Mouse (Mus musculus): Measurements from ENCODE around the gene Ripor3. TPM values are rescaled to one million over a fixed set of nuclear protein-coding genes. Genes with fewer than 3 reads are reported as not detected.
A peak's percentile ranks its signal among the peaks of the same experiment; 100 is the strongest.

The Ripor3 gene
- total RNA-seq, 1 experiment, result 0.98 TPM

DNA sequence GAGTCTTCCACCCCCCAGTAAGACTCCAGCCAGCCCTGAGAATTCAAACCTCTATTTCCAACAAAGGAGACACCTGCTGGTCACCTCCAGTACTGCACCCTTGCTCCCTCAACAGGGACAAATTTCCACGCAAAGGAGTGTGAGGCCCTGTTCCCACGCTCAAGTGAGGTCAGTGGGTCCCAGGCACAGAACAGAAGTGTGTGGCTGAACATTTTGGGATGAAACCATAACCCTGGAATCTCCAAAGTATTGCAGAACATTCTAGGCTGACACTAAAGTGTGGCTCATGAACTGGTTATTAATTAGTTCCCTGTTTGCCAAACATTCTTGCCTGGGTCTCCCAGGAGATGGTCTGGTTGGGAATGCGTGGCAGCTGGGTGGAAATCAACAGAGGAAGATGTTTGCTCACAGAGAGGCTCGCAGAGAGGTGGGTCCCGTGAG is 6.6 kb upstream of the Ripor3 start:
- DNase-seq (ENCODE audit: low read depth, low spot score), result peak; percentile 47
- no peak overlapping the region for H3K4me3 ChIP-seq (ENCODE audit: insufficient read depth in 1 of 2, low read depth in 1 of 2, low read length in 2 of 2, poor library complexity in 1 of 2, severe bottlenecking in 1 of 2)
- H3K27ac ChIP-seq (ENCODE audit: insufficient read depth, low read depth, low read length, poor library complexity, severe bottlenecking), result no peak overlapping the region
- TF ChIP-seq HCFC1 (IDR thresholded peaks at IDR 0.05; ENCODE audit: borderline replicate concordance, insufficient read depth, low read length) (no peak), CHD2 (IDR thresholded peaks at IDR 0.05; ENCODE audit: low read depth, low read length) (no peak), MAFK (IDR thresholded peaks at IDR 0.05; ENCODE audit: insufficient read depth, low read depth, low read length) (no peak), ZNF384 (IDR thresholded peaks at IDR 0.05; ENCODE audit: low read depth, low read length) (no peak), ZC3H11A (IDR thresholded peaks at IDR 0.05; ENCODE audit: borderline replicate concordance, low read depth, low read length) (no peak)
- in situ Hi-C loops (cut with MboI; ENCODE audit: low sequenced_read_pairs in 2 of 2, unreplicated experiment in 2 of 2), result no loop called here
- no peaks in the 10 kb centered on the region for H3K36me3 ChIP-seq (ENCODE audit: control insufficient read depth, insufficient read depth, low read length, poor library complexity, severe bottlenecking)
- no peaks in the 10 kb centered on the region for H3K4me1 ChIP-seq (ENCODE audit: control insufficient read depth in 2 of 2, insufficient read depth in 2 of 2, low read length in 2 of 2, poor library complexity in 1 of 2)
- no peaks in the 10 kb centered on the region for H3K9me3 ChIP-seq (ENCODE audit: control insufficient read depth, insufficient read depth, low read depth, low read length)
- H3K9ac ChIP-seq (ENCODE audit: insufficient read depth, low read depth, low read length, poor library complexity, severe bottlenecking), result no peak overlapping the region

- TF ChIP-seq CHD2 (IDR thresholded peaks at IDR 0.05; ENCODE audit: low read depth, low read length) (no peak), MAFK (IDR thresholded peaks at IDR 0.05; ENCODE audit: insufficient read depth, low read depth, low read length) (no peak), ZC3H11A (IDR thresholded peaks at IDR 0.05; ENCODE audit: borderline replicate concordance, low read depth, low read length) (no peak), ZNF384 (IDR thresholded peaks at IDR 0.05; ENCODE audit: low read depth, low read length) (no peak), HCFC1 (IDR thresholded peaks at IDR 0.05; ENCODE audit: borderline replicate concordance, insufficient read depth, low read length) (no peak)
- H3K4me3 ChIP-seq (ENCODE audit: insufficient read depth in 1 of 2, low read depth in 1 of 2, low read length in 2 of 2, poor library complexity in 1 of 2, severe bottlenecking in 1 of 2), result no peak overlapping the region
- H3K27ac ChIP-seq (ENCODE audit: insufficient read depth, low read depth, low read length, poor library complexity, severe bottlenecking), result no peak overlapping the region
- no peak overlapping the region for H3K9ac ChIP-seq (ENCODE audit: insufficient read depth, low read depth, low read length, poor library complexity, severe bottlenecking)
- H3K9me3 ChIP-seq (ENCODE audit: control insufficient read depth, insufficient read depth, low read depth, low read length), result no peaks in the 10 kb centered on the region
- H3K4me1 ChIP-seq (ENCODE audit: control insufficient read depth in 2 of 2, insufficient read depth in 2 of 2, low read length in 2 of 2, poor library complexity in 1 of 2), result peaks cover 0 to 3% of the 10 kb centered on the region in 2 experiments; a peak in 2 of 4 replicates
- H3K36me3 ChIP-seq (ENCODE audit: control insufficient read depth, insufficient read depth, low read length, poor library complexity, severe bottlenecking), result no peaks in the 10 kb centered on the region
- in situ Hi-C loops (cut with MboI; ENCODE audit: low sequenced_read_pairs in 2 of 2, unreplicated experiment in 2 of 2), result no loop called here
- no peak for DNase-seq (ENCODE audit: low read depth, low spot score)
Measured at GRCm38 (mm10) chr2:168010893-168011292, 475 bp upstream of the Ripor3 start.

DNA sequence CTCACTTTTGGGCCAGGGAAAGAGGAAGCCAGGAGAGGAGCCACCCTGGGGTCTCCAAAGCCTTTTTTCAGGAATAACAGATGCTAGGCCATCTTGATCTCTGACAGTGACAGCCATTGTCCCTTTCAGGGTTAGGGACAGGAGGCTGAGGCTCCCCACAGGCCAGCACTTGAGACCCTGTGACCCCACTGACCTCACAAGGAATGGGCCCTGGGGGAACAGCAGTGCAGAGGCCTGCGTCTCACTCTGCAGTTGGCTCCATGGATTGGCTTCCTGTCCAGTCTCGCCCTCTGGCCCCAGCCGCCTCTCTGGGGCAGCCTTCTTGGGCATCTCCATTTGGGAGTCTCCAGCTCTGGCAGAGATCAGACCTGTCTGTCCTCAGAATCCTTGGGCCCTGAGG is 2.3 kb downstream of the Ripor3 start:
- H3K4me3 ChIP-seq (ENCODE audit: insufficient read depth in 1 of 2, low read depth in 1 of 2, low read length in 2 of 2, poor library complexity in 1 of 2, severe bottlenecking in 1 of 2), result no peak overlapping the region
- peaks cover 0 to 13% of the 10 kb centered on the region in 2 experiments; a peak in 2 of 4 replicates for H3K4me1 ChIP-seq (ENCODE audit: control insufficient read depth in 2 of 2, insufficient read depth in 2 of 2, low read length in 2 of 2, poor library complexity in 1 of 2)
- no peak for TF ChIP-seq ZC3H11A (IDR thresholded peaks at IDR 0.05; ENCODE audit: borderline replicate concordance, low read depth, low read length)
- no peak for TF ChIP-seq HCFC1 (IDR thresholded peaks at IDR 0.05; ENCODE audit: borderline replicate concordance, insufficient read depth, low read length)
- TF ChIP-seq MAFK (IDR thresholded peaks at IDR 0.05; ENCODE audit: insufficient read depth, low read depth, low read length), result no peak
- no peak for TF ChIP-seq CHD2 (IDR thresholded peaks at IDR 0.05; ENCODE audit: low read depth, low read length)
- TF ChIP-seq ZNF384 (IDR thresholded peaks at IDR 0.05; ENCODE audit: low read depth, low read length), result no peak
- in situ Hi-C loops (cut with MboI; ENCODE audit: low sequenced_read_pairs in 2 of 2, unreplicated experiment in 2 of 2), result no loop called here
- no peaks in the 10 kb centered on the region for H3K9me3 ChIP-seq (ENCODE audit: control insufficient read depth, insufficient read depth, low read depth, low read length)
- H3K27ac ChIP-seq (ENCODE audit: insufficient read depth, low read depth, low read length, poor library complexity, severe bottlenecking), result no peak overlapping the region
- H3K9ac ChIP-seq (ENCODE audit: insufficient read depth, low read depth, low read length, poor library complexity, severe bottlenecking), result no peak overlapping the region
- no peak for DNase-seq (ENCODE audit: low read depth, low spot score)
- no peaks in the 10 kb centered on the region for H3K36me3 ChIP-seq (ENCODE audit: control insufficient read depth, insufficient read depth, low read length, poor library complexity, severe bottlenecking)

DNA sequence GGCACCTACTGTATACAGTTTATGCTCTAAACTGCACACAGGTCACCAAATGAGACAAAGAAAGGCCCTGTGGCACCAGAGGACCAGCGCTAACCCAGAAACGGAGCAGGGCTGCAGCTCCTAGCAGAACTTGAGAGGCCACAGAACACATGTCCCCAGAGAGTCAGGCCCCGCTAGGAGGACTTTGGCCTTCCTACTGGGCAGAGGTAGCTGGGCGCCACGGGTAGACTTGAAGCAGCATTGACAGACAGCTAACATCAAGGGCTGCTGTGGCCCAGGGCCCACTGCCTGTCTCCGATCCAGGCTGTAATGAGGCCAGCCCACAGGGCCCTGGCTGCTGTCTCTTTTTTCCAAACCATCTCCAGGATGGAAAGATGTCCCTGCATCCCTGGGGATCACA is 3.9 kb downstream of the Ripor3 start:
- H3K9me3 ChIP-seq (ENCODE audit: control insufficient read depth, insufficient read depth, low read depth, low read length), result no peaks in the 10 kb centered on the region
- peaks cover 0 to 13% of the 10 kb centered on the region in 2 experiments; a peak in 2 of 4 replicates for H3K4me1 ChIP-seq (ENCODE audit: control insufficient read depth in 2 of 2, insufficient read depth in 2 of 2, low read length in 2 of 2, poor library complexity in 1 of 2)
- H3K9ac ChIP-seq (ENCODE audit: insufficient read depth, low read depth, low read length, poor library complexity, severe bottlenecking), result no peak overlapping the region
- no peak for TF ChIP-seq ZNF384 (IDR thresholded peaks at IDR 0.05; ENCODE audit: low read depth, low read length)
- no peak for TF ChIP-seq CHD2 (IDR thresholded peaks at IDR 0.05; ENCODE audit: low read depth, low read length)
- no peak for TF ChIP-seq MAFK (IDR thresholded peaks at IDR 0.05; ENCODE audit: insufficient read depth, low read depth, low read length)
- TF ChIP-seq ZC3H11A (IDR thresholded peaks at IDR 0.05; ENCODE audit: borderline replicate concordance, low read depth, low read length), result no peak
- TF ChIP-seq HCFC1 (IDR thresholded peaks at IDR 0.05; ENCODE audit: borderline replicate concordance, insufficient read depth, low read length), result no peak
- H3K27ac ChIP-seq (ENCODE audit: insufficient read depth, low read depth, low read length, poor library complexity, severe bottlenecking), result no peak overlapping the region; the same call in 1 of the 2 replicates
- DNase-seq (ENCODE audit: low read depth, low spot score), result no peak
- H3K36me3 ChIP-seq (ENCODE audit: control insufficient read depth, insufficient read depth, low read length, poor library complexity, severe bottlenecking), result no peaks in the 10 kb centered on the region
- in situ Hi-C loops (cut with MboI; ENCODE audit: low sequenced_read_pairs in 2 of 2, unreplicated experiment in 2 of 2), result no loop called here
- no peak overlapping the region for H3K4me3 ChIP-seq (ENCODE audit: insufficient read depth in 1 of 2, low read depth in 1 of 2, low read length in 2 of 2, poor library complexity in 1 of 2, severe bottlenecking in 1 of 2)

All from ES-E14 (cell line).